Mouse (Mus musculus) heart, adult 2 months (tissue): ENCODE measurements around the gene Nptxr.

Experiments used
- CTCF ChIP-seq: fragments of 200-600 bp; IDR thresholded peaks from 2 replicates; pipeline ENCODE4 v1.8.1; 2022; ENCODE audit warnings: antibody characterized with exemption, mild to moderate bottlenecking, moderate library complexity
- EP300 ChIP-seq: fragments of 200-500 bp; IDR thresholded peaks from 2 replicates; pipeline ENCODE4 v1.6.1; 2011; ENCODE audit warnings: low read depth, low read length, control low read depth; ENCODE audit not compliant: insufficient read depth

DNA sequence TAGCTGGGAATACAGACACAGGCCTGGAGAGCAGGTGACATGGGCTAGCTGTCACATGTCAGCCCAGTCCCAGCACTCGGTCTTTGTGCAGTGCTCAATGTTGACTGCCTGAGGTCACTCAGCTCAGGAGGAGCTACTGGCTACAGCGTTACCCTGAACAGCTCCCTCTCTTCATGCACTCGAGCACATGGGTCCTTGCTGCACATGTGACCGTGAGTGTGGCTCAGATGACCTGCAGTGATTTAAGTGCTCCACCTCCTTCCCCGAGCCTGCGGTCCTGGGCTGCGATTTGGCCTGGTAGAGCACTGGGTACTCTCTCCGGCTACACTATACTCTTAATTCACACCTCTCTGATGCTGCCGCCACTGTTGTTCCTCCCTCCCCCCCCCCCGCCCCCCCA lies 38.4 kb downstream of the Nptxr start:
- no peak for TF ChIP-seq CTCF
- no peak for TF ChIP-seq EP300
